Mouse (Mus musculus) ovary, postnatal 14 days (tissue): Measurements from ENCODE around the gene Myh11.

Source experiments
- DNase-seq: peaks from one replicate; pipeline ENCODE4 v3.0.0; 2022; ENCODE audit warnings: low spot score

Gene Myh11

DNA sequence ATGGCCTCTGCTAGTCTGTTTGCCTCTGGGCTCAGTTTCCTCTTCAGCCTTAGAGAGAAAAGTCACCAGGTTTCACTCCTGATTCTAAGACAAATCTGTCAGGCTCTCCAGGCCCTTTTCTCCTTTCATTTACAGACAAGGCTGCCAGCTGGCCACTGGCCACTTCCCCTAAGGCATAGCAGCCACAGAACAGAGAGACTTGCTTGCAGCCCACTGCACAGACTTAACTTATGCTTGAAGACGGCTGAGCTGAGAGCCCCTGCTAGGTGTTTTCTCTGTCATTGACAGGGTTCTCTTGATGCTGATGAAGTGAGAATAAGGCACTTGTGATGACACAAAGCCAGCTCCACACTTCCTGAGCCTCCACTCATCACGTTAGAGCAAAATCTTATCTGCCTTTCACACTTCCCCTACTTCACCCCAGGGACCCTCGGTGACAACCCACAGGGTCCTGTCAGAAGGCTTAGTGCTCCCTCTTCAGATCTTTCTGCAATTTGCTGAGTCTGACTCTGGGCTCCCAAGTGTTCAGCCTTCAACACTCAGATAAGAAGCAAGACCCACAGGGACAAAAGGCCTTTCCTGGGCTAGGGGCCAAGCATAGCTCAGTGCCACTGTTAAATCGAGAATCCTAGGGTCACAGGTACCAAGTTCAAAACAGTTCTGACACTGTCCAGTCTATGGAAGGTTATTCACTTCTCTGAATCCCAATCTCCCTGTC is 25.8 kb downstream of the Myh11 start:
- no peak for DNase-seq

DNA sequence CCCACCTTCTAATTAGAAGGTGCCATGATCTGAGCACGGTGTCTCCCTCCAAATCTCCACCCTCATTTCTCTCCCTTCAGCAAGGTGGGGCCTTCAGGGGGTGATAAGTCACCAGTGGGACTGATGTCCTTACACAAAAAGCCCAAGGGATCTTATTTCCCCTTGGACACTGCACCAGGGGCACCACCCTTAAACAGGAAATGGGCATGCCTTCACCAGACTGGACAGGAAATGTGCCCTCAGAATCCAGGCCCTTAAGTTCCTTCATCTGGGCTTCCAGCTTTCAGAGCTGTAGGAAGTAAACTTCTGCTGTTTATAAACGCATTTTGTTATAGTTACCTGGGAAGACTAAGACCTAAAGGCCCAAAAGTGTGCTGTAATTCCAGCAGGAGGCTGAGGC is 26.7 kb downstream of the Myh11 start:
- DNase-seq, result no peak

- DNase-seq, result no peak
Observed at GRCm38 (mm10) chr16:14263241-14263640, 27.9 kb downstream of the Myh11 start.

- DNase-seq, result no peak
Observed at GRCm38 (mm10) chr16:14262410-14262809, 28.8 kb downstream of the Myh11 start.

DNA sequence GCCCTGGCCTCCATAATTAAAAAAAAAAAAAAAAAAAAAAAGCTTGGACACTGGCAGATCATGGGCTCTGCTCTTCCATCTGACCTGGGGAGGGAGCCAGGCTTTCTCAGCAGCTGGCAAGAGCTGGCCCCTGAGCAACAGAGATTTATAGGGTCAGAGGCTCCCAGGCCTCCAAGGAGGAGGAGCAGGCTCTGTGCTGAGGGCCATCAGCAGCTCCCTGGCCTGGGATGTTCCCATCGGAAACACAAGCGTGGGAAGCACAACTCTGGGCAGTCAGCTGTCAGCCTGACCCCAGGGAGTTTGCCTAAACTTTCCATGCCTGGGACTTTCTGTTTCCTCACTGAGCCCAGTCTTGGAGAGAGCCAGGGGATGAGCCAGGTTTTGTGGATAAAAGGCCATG is 32.3 kb downstream of the Myh11 start:
- peak; percentile 27 for DNase-seq

DNA sequence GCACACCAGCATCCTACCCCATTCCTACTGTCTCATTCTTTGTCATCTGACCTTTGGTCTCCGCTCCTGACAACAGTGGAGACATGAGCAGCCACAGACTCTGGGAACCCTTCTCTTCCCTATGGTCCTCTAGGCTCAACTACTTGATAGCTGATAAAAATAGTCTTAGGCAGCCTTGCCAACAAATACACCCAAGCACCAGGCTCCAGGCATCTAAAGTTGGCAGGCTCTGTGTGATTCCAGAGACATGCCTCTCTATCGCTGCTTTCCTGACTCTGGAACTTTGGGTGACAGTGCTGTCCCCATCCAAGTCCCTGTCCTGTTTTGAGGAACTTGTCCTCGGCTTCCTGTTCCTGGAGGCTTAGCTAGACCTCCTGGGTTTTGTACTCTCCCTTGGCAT is 37.6 kb downstream of the Myh11 start:
- DNase-seq, result no peak

- no peak for DNase-seq
Observed at GRCm38 (mm10) chr16:14252877-14253276, 38.3 kb downstream of the Myh11 start.

- no peak for DNase-seq
Observed at GRCm38 (mm10) chr16:14249913-14250312, 41.3 kb downstream of the Myh11 start.

DNA sequence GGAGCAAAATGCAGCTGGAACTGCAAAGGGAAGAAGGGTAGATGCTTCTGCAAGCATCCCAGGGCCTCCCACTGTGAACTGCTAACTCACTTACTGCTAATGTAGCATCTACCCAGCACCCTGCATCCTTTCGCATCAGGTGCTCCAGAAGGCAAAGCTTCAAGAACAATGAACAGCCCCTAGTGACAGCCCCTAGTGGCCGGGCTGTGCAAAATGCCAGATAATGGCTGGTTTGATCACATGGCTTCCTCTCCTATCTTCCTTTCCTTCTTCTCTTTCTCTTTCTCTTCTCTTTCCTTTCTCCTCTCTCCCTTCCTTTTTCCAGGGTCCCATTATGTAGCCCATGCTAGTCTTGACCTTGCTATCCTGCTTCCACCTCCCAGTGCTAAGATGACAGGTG is 48.6 kb downstream of the Myh11 start:
- DNase-seq, result no peak

GRCm38 (mm10) chr16:14242059-14242458 is 49.1 kb downstream of the Myh11 start:
- DNase-seq, result no peak

DNA sequence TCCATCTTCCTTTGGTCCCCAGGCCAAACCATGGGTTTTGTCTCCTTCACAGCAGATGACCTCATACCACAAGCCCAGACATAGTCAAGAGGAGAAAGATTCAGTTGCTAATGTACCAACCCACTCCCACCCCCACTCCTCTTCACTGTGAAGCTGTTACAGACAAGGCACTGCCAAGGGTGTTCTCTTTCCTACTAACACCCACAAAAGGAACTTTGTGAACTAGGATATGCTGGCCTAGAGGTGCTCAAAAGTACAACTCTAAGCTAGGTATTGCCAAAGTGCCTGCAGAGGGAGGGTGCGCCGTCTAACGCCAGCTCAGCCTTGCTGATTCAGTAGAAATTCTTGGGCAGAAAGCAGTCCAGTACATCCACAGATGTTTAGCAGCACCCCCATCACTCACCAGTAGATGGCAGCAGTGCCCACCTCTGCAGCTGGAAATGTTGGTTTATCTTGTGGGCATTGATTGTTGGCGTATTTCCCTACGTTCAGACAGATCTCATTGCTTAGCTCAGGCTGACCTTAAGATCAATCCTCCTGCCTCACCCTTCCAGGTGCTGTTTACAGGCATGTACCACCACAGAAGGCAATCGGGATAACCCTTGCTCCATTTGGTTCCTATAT is 54.0 kb downstream of the Myh11 start:
- DNase-seq, result peak; percentile 78

DNA sequence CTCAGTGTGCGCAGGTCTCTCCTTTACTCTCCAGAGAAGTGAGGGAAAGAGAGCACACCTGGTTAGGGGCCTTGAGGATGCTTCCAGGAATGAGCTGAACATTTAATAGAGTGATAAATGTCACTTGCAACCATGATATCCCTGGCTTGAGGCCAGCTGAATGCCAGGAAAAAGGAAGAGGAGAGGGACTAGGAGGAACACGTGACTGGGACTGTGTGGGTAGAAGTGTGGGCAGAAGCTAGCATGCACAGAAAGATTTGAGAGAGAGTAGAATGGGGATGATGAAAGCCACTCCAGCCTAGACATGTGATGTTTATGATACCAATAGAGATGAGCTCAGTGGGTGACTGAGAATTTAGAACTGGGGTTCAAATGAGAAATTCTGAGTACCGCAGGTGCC is 76.0 kb downstream of the Myh11 start:
- no peak for DNase-seq

DNA sequence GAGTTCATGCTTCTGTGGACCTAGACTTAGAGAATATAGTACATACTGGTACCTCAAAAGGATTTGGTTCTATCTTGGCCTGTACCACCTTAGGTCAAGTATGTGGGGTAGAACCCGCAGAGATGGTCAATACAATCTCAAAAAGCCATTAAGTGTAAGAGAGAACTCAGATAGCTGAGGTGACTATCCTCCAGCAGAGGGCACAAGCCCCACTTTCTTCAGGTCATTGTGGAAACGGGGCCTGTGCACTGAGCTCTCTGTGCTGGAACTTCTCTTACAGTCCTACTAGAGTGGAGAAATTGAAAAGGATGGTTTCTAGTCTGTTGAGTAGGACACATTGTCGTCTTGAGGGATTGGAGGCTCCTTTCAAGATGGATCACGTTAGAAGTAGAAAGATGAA is 92.4 kb downstream of the Myh11 start:
- no peak for DNase-seq

DNA sequence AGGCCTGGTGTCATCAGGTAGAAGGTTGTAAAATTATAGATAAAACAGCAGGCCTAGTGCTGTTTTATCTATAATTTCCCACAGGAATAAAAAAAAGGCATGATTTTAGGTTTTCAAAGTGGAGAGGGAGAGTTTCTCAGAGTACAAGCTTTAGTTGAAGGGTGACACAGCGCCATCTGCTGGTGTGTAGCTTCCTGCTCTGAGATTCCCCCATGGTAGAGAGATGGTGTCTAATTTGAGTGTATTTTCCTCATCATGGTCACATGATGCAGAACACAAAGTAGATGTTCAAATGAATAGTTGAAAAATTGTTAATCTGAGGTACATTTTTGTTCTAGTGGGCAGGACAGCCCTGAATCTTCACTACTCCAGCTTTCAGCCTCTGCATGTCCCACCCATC is 95.7 kb downstream of the Myh11 start:
- peak; percentile 42 for DNase-seq

GRCm38 (mm10) chr16:14194164-14194950 is 96.8 kb downstream of the Myh11 start:
- DNase-seq, result no peak

DNA sequence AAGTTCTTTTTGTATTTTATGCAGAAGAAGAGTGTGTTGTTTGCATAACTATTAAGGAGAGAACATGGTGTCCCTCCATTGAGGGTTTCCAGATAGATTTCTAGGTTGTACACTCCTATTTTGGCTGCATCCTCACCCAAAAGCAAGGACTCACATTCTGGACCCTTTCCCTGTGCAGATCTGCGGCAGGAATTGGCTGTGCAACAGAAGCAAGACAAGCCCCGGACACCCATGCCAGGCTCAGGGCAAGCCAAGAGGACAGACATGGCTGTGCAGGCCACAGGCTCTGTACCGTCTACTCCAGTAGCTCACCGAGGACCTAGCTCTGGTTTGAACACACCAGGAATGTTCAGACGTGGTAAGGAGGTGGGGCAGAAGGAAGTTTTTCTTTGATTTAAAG is 105.7 kb downstream of the Myh11 start:
- DNase-seq, result no peak

GRCm38 (mm10) chr16:14183856-14184255 is 107.3 kb downstream of the Myh11 start:
- no peak for DNase-seq

- DNase-seq, result no peak
Observed at GRCm38 (mm10) chr16:14182360-14182759, 108.8 kb downstream of the Myh11 start.

DNA sequence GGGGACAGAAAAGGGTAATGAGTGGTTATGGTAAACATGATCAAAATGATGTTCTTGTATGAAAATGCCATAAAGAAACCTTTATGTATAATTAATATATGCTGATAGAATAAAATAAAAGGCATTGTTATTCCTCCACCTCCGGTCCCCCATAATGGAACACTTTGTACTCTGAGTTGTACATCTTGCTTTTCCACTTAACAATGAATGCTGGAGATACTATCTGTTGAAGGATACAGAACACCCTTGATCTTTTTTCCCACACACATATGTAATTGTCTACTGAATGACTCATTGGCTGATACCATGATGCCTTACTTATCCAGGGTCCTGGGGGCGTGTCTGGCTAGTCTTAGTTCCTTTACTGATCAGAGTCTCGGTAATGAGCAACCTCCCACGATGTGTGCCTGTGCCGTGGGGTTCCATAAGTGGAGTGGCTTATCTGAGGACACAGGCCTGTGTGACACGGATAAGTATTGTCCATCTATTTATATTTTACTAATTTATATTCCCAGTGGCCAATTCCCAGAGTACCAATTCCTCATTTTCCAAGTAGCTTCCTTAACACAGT is 110.9 kb downstream of the Myh11 start:
- no peak for DNase-seq

- DNase-seq, result no peak
Observed at GRCm38 (mm10) chr16:14178041-14178440, 113.1 kb downstream of the Myh11 start.

DNA sequence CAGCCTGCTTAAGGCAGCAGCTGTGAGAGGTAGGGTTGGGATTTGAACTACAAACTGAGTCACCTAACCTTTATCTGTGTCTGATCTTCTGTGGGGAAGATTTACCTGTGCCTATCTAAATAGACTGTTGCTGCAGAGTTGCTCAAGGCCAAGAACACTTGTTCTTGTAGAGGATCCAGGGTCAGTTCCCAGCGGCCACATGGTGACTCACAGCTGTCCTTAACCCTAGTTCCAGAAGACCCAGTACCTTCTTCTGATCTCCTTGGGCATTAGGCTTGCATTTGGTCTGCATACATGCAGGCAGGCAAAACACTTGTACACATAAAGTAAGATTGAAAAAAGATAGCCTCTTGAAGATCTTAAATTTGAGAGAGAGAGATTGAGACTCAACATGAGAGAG is 121.5 kb downstream of the Myh11 start:
- no peak for DNase-seq

DNA sequence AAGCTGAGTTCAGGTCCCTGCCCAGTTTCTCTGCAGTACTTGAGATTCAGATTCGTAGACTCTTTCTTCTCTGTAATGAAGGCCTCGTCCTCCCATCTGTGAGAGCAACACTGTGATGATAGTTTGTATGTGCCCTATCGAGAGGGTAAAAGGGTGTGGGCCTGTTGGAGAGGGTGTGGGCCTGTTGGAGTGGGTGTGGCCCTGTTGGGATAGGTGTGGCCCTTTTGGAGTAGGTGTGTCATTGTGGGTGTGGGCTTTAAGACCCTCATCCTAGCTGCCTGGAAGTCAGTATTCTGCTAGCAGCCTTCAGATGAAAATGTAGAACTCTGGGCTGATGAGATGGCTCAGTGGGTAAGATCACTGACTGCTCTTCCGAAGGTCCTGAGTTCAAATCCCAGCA is 124.7 kb downstream of the Myh11 start:
- no peak for DNase-seq

GRCm38 (mm10) chr16:14163731-14164130 is 127.4 kb downstream of the Myh11 start:
- DNase-seq, result no peak
